Mouse (Mus musculus) midbrain, embryonic 15.5 days (tissue): ENCODE measurements around the gene Nfatc2ip. TPM values are rescaled to one million over a fixed set of nuclear protein-coding genes. Genes with fewer than 3 reads are reported as not detected.
A peak's percentile ranks its signal among the peaks of the same experiment; 100 is the strongest.

ENCODE experiments used
- ATAC-seq: fragments of 200-750 bp; cut with Nextera tagmentation; replicated peaks from 2 replicates; pipeline ENCODE4 v1.8.0; 2017; ENCODE audit warnings: moderate TSS enrichment
- H3K27ac ChIP-seq: fragments of 300-500 bp; sonication (generic); 2 replicates; pipeline ENCODE4 v1.5.1; 2015; ENCODE audit warnings: mild to moderate bottlenecking, inconsistent platforms
- H3K27me3 ChIP-seq: fragments of 300-500 bp; sonication (generic); replicated peaks from 2 replicates; pipeline ENCODE4 v1.6.1; 2015; ENCODE audit warnings: inconsistent platforms
- H3K36me3 ChIP-seq: fragments of 300-500 bp; sonication (generic); replicated peaks from 2 replicates; pipeline ENCODE4 v1.6.1; 2015; ENCODE audit warnings: inconsistent platforms
- H3K4me1 ChIP-seq: fragments of 300-500 bp; sonication (generic); 2 replicates; pipeline ENCODE4 v1.6.1; 2015; ENCODE audit warnings: inconsistent platforms
- H3K4me2 ChIP-seq: fragments of 300-500 bp; sonication (generic); 2 replicates; pipeline ENCODE4 v1.6.1; 2015; ENCODE audit warnings: inconsistent platforms, mild to moderate bottlenecking, moderate library complexity
- H3K4me3 ChIP-seq: fragments of 300-500 bp; sonication (generic); 2 replicates; pipeline ENCODE4 v1.5.1; 2015; ENCODE audit warnings: mild to moderate bottlenecking, inconsistent platforms
- H3K9ac ChIP-seq: fragments of 300-500 bp; sonication (generic); 2 replicates; pipeline ENCODE4 v1.6.1; 2015; ENCODE audit warnings: mild to moderate bottlenecking, inconsistent platforms
- H3K9me3 ChIP-seq: fragments of 300-500 bp; sonication (generic); 2 replicates; pipeline ENCODE4 v1.6.1; 2016; ENCODE audit warnings: inconsistent platforms
- WGBS: fragments of 180-500 bp; shearing (Covaris S2); methylation state at CpG from one replicate; pipeline ENCODE4 v1.1.7; 2015; ENCODE audit warnings: mixed read lengths; 5-methylcytosine and 5-hydroxymethylcytosine counted together
- polyA plus RNA-seq: library from polyadenylated mRNA; unstranded; fragments of >200 nt; fragmentation: Nextera tagmentation; extraction: Ambion mirVana; gene quantifications from 2 replicates; pipeline ENCODE4 v1.2.1, GENCODE M21; 2015

The Nfatc2ip gene
- polyA plus RNA-seq, 1 experiment from 2014 or later, result 2.2 TPM

- 87% methylated on average over 13 of the region's 13 CpGs for WGBS
- Histone ChIP-seq H3K27ac (no peak within 1 kb of the TSS), H3K4me2 (no peak within 1 kb of the TSS), H3K9me3 (no peaks in the 10 kb centered on the region), H3K9ac (no peak within 1 kb of the TSS), H3K36me3 (peaks cover 18% of the 10 kb centered on the region), H3K27me3 (no peaks in the 10 kb centered on the region), H3K4me1 (no peaks in the 10 kb centered on the region), H3K4me3 (no peak within 1 kb of the TSS)
- no peak for ATAC-seq
Measured at GRCm38 (mm10) chr7:126369393-126369792, 27.1 kb downstream of the Nfatc2ip start, which contains the start of gene Lat. TSS of gene Lat (minus strand) at chr7:126369570.

- Histone ChIP-seq H3K27me3 (no peaks in the 10 kb centered on the region), H3K4me1 (no peaks in the 10 kb centered on the region), H3K27ac (no peak overlapping the region), H3K4me3 (no peak overlapping the region), H3K9me3 (no peaks in the 10 kb centered on the region), H3K9ac (no peak overlapping the region), H3K4me2 (no peak overlapping the region), H3K36me3 (peaks cover 18% of the 10 kb centered on the region)
- WGBS, result 87% methylated on average over 8 of the region's 8 CpGs
- ATAC-seq, result no peak
Measured at GRCm38 (mm10) chr7:126368367-126368766, 28.2 kb downstream of the Nfatc2ip start.

GRCm38 (mm10) chr7:126367636-126368035, 28.9 kb downstream of the Nfatc2ip start:
- peaks cover 15% of the 10 kb centered on the region for H3K36me3 ChIP-seq
- H3K4me1 ChIP-seq, result no peaks in the 10 kb centered on the region
- no peak for ATAC-seq
- WGBS, result 88% methylated on average over 10 of the region's 10 CpGs
- H3K9ac ChIP-seq, result no peak overlapping the region
- no peaks in the 10 kb centered on the region for H3K9me3 ChIP-seq
- H3K27ac ChIP-seq, result no peak overlapping the region
- H3K27me3 ChIP-seq, result no peaks in the 10 kb centered on the region
- no peak overlapping the region for H3K4me2 ChIP-seq
- H3K4me3 ChIP-seq, result no peak overlapping the region

GRCm38 (mm10) chr7:126363038-126363437, 33.5 kb downstream of the Nfatc2ip start:
- H3K27ac ChIP-seq, result no peak overlapping the region
- no peaks in the 10 kb centered on the region for H3K27me3 ChIP-seq
- H3K36me3 ChIP-seq, result no peaks in the 10 kb centered on the region
- no peak for ATAC-seq
- H3K4me2 ChIP-seq, result no peak overlapping the region
- no peaks in the 10 kb centered on the region for H3K9me3 ChIP-seq
- 82% methylated on average over 6 of the region's 6 CpGs for WGBS
- no peaks in the 10 kb centered on the region for H3K4me1 ChIP-seq
- no peak overlapping the region for H3K9ac ChIP-seq
- no peak overlapping the region for H3K4me3 ChIP-seq

DNA sequence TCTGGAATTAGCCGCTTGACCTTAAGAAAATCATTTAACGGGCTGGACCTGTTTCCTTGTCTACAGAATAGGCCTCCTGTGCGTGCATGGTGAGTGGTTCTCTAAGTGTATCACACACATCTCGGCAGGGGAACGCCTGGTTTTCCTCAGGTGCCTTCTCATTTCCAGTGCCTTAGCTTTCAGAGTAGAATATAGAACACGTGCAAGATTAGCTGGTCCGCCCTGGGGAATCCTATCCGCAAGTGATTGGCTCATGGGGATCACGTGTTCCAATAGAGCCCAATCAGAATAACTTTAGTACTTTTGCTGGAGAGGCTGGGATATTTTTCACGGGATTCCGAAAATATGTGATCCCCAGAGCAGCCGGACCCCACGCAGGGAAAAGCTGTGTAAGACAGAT, 37.5 kb downstream of the Nfatc2ip start:
- H3K4me1 ChIP-seq, result peaks cover 4% of the 10 kb centered on the region; the same call in 1 of the 2 replicates
- no peak for ATAC-seq
- H3K27ac ChIP-seq, result no peak overlapping the region
- H3K4me2 ChIP-seq, result no peak overlapping the region
- WGBS, result 75% methylated on average over 13 of the region's 13 CpGs
- H3K4me3 ChIP-seq, result no peak overlapping the region
- no peak overlapping the region for H3K9ac ChIP-seq
- no peaks in the 10 kb centered on the region for H3K9me3 ChIP-seq
- no peaks in the 10 kb centered on the region for H3K36me3 ChIP-seq
- H3K27me3 ChIP-seq, result no peaks in the 10 kb centered on the region

DNA sequence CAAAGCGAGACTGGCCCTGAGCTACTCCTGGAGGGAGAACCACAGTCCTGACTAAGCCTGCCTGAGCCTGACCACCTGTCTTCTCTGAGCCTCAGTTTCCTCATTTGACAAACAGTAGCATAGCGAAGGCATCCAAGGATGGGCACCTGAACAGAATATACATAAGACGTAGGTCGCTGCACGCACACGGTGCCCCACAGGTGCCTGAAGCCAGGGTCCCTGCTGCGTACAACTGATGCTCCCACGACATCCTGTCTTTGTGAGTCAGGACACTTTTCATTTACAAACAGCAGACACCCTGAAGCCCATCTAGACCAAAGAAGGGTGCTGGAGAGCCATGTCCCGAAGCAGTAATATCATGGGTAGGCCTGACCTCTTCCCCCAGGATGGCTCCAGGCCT, 38.1 kb downstream of the Nfatc2ip start:
- Histone ChIP-seq H3K27ac (no peak overlapping the region), H3K4me1 (peaks cover 4% of the 10 kb centered on the region; the same call in 1 of the 2 replicates), H3K4me3 (no peak overlapping the region), H3K9me3 (no peaks in the 10 kb centered on the region), H3K27me3 (no peaks in the 10 kb centered on the region), H3K9ac (no peak overlapping the region), H3K36me3 (no peaks in the 10 kb centered on the region), H3K4me2 (no peak overlapping the region)
- ATAC-seq, result no peak
- WGBS, result 93% methylated on average over 9 of the region's 9 CpGs

DNA sequence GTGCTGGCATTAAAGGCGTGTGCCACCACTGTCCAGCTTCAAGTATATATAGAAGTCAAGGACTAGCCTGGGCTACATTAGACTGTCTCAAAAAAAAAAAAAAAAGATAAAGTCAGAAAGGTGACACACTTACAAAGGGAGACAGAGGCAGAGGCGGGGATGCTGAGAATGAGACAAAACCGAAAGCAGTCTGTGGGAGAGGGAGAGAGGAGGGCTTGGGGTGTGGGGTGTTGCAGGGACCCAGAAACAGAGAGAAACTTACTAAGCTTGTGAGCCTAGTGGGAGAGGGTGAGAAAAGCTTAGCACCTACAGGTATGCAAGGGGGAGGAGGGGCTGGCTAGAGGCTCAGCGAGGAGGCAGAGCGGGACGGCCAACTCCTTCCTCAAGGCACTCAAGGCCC, 38.7 kb downstream of the Nfatc2ip start:
- Histone ChIP-seq H3K36me3 (no peaks in the 10 kb centered on the region), H3K9me3 (no peaks in the 10 kb centered on the region), H3K4me1 (peaks cover 4% of the 10 kb centered on the region; the same call in 1 of the 2 replicates), H3K4me3 (no peak overlapping the region), H3K27me3 (no peaks in the 10 kb centered on the region), H3K4me2 (no peak overlapping the region), H3K27ac (no peak overlapping the region), H3K9ac (no peak overlapping the region)
- no peak for ATAC-seq
- WGBS, result 92% methylated on average over 6 of the region's 6 CpGs

DNA sequence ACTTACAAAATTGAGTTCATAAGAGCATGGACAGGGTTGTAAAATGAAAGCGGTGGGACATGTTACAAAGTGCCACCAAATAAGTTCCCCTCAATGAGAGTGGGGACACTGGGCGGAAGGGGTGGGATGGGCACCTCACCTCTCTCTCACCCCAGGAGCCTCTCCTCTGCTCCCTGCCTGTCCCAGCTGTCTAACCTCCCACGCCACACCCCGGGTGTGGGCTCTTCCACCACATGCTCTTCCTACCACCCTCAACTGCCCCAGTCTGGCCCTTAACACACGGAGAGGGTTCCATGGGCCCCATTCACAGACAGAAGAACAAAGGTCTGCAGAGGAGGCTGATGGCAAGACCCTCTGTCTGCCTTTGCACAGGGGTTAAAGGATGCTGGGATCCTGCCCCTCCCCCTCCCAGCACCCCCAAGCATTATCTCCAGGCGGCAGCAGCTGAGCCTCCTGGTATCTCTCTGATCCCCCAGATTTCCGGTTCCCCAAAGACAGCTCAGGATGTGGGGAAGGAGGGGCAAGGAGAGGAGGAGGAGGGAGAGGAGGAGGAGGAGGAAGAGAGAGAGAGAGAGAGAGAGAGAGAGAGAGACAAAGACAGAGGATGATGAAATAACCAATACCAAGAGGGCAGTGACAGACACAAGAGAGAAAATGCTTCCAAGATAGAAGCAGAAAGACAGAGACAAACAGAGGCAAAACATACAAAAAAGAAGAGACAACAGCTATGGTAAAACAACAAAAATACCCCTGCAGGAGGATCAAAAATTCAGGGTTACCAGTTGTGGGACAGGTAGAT, 39.5 kb downstream of the Nfatc2ip start:
- Histone ChIP-seq H3K9me3 (no peaks in the 10 kb centered on the region), H3K4me1 (peaks cover 4% of the 10 kb centered on the region; the same call in 1 of the 2 replicates), H3K4me3 (no peak overlapping the region), H3K27ac (no peak overlapping the region), H3K36me3 (no peaks in the 10 kb centered on the region), H3K9ac (no peak overlapping the region), H3K27me3 (no peaks in the 10 kb centered on the region), H3K4me2 (no peak overlapping the region)
- WGBS, result 55% methylated on average over 7 of the region's 7 CpGs
- ATAC-seq, result no peak

DNA sequence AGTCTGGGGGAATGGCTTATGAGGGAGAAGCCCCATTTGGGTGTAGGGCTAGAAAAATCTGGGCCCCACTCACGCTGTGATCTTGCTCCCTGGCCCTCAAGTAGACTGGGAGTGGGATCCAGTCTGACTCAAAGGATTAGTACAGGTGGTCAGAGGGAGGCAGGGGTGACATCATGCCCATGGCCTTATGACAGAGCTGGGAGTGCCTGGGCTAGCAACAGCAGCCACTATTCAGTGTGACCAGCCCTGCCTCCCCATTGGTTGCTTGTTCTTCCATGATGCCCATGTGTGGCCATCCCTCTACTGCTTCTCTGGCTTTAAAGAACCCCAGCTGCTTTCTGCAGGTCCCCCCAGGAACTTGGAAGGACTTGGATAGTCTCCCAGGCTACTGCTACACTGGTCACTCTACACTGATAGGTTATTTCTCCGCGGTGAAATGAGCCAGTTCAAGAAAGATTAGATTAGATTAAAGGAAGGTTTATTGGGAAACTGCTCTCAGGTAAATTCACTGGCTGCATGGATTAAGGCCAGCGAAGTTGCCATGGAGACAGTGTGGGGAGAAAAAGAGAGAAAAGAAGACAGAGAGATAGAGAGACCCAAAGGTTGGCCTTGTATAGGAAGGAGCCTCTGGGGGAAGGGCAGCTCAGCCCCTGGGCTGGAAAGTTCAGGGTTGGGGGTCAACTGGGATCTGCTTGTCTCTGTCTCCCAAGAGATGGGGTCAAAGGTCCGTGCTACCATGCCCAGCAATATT, 40.5 kb downstream of the Nfatc2ip start:
- Histone ChIP-seq H3K9me3 (no peaks in the 10 kb centered on the region), H3K9ac (no peak overlapping the region), H3K36me3 (no peaks in the 10 kb centered on the region), H3K27me3 (no peaks in the 10 kb centered on the region), H3K4me3 (no peak overlapping the region), H3K4me1 (peaks cover 10% of the 10 kb centered on the region), H3K27ac (peak overlapping the region; percentile 29; the same call in 1 of the 2 replicates), H3K4me2 (no peak overlapping the region)
- WGBS, result 40% methylated on average over 5 of the region's 5 CpGs
- no peak for ATAC-seq

DNA sequence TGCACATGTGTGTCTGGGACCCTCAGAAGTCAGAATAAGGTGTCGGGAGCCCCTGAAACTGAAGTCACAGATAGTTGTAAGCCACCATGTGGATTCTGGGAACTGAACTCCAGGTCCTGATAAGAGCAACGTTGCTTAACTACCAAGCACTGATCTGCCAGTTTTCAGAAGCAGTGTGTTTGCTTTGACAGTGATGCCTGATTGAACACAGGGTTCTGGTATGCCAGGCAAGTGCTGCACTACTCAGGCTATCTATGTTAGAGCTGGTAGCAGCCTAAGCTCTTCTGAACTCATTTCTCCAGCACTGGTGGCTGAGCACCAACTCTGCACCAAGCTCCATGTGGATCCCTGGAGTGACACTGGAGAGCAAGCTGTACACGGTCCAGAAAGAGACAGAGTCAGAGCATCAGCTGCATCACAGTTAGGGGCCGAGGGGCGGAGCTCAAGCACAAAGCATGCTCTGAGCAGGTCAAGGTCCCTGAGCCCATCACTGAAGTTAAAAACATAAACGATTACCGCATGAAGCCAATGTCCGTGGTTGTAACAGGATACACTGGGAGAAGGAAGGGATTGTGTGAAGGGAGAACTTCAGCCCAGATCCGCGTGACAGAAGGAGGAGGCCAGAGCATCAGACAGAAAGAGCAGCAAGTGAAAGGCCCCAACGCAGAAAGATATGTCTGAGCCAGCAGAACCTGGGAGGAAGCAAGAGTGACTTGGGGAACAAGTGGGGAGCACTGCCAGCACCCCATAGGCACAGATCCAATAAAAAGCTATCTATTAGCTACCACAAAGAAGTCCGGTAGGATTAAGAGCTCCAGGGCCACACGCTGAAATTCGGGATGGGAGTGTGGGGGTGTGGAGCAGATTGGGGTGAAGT, 41.6 kb downstream of the Nfatc2ip start:
- Histone ChIP-seq H3K9ac (no peak overlapping the region), H3K27me3 (no peaks in the 10 kb centered on the region), H3K36me3 (no peaks in the 10 kb centered on the region), H3K9me3 (no peaks in the 10 kb centered on the region), H3K4me1 (peaks cover 10% of the 10 kb centered on the region), H3K4me2 (no peak overlapping the region), H3K4me3 (no peak overlapping the region), H3K27ac (no peak overlapping the region)
- 45% methylated on average over 14 of the region's 14 CpGs for WGBS
- ATAC-seq, result no peak

GRCm38 (mm10) chr7:126353994-126354365, 42.6 kb downstream of the Nfatc2ip start:
- H3K9me3 ChIP-seq, result no peaks in the 10 kb centered on the region
- 85% methylated on average over 3 of the region's 3 CpGs for WGBS
- no peak for ATAC-seq

More at GRCm38 (mm10) chr7:126353994-126354365, 42.6 kb downstream of the Nfatc2ip start:
- Histone ChIP-seq H3K9ac (no peak overlapping the region), H3K27me3 (no peaks in the 10 kb centered on the region), H3K36me3 (no peaks in the 10 kb centered on the region), H3K4me3 (no peak overlapping the region), H3K27ac (no peak overlapping the region), H3K4me2 (no peak overlapping the region), H3K4me1 (peaks cover 10% of the 10 kb centered on the region)
